Mouse (Mus musculus): ENCODE measurements at regions not wholly inside any gene's neighbourhood (a gene's known extent, or its start where the extent isn't known, plus 50 kb on each side); places are given as distances from the start of the nearest gene placed in this dataset.

DNA sequence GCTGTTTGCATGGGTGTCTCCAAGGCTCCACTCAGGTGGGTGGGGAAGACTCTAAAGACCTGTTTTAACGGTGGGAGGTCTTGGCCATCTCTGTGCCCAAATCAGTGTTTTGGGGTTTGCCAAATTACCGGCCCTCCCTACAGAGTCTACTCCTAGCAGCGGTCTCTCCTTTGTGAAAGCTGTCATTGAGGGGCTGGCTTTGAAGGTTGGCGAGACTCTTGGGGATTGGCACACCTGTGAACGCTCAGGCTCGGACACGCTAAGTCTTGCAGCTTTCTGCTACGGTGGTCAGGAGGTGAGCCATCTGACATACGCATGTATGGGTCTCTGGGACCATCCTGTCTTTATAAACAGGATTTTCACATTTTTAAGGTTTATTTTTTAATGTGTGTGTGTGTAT, 76.1 kb upstream of the Irf2bp2 start:
- no peak for TF ChIP-seq USF1 (IDR thresholded peaks at IDR 0.05; ENCODE audit: low read depth)
- no peak for TF ChIP-seq CTCF (IDR thresholded peaks at IDR 0.05; ENCODE audit: control insufficient read depth, insufficient read depth, insufficient read length)
- no peak for TF ChIP-seq MAX (IDR thresholded peaks at IDR 0.05)
- TF ChIP-seq CEBPB (IDR thresholded peaks at IDR 0.05; ENCODE audit: low read depth) = no peak
